Mouse (Mus musculus) hindbrain, embryonic 11.5 days (tissue): ENCODE measurements at regions not wholly inside any gene's neighbourhood (a gene's known extent, or its start where the extent isn't known, plus 50 kb on each side); places are given as distances from the start of the nearest gene placed in this dataset.

Experiments
- ATAC-seq: fragments of 200-750 bp; cut with Nextera tagmentation; 2 replicates; pipeline ENCODE4 v1.8.0; 2017; ENCODE audit warnings: mild to moderate bottlenecking, moderate TSS enrichment, moderate library complexity; ENCODE audit not compliant: low FRiP score
- DNase-seq: peaks from one replicate; pipeline ENCODE4 v3.0.0-alpha.2; 2015; ENCODE audit warnings: low spot score
- H3K27ac ChIP-seq: fragments of 300-500 bp; sonication (generic); 2 replicates; pipeline ENCODE4 v1.5.1; 2014; ENCODE audit warnings: mild to moderate bottlenecking, low read depth, low read length
- H3K27me3 ChIP-seq: fragments of 300-500 bp; sonication (generic); 2 replicates; pipeline ENCODE4 v1.6.1; 2014; ENCODE audit warnings: mild to moderate bottlenecking, low read length, moderate library complexity, mixed read lengths; ENCODE audit not compliant: control insufficient read depth, insufficient read depth
- H3K36me3 ChIP-seq: fragments of 300-500 bp; sonication (generic); 2 replicates; pipeline ENCODE4 v1.6.1; 2014; ENCODE audit warnings: mild to moderate bottlenecking, low read length, moderate library complexity, mixed read lengths; ENCODE audit not compliant: control insufficient read depth, insufficient read depth
- H3K4me1 ChIP-seq: fragments of 300-500 bp; sonication (generic); replicated peaks from 2 replicates; pipeline ENCODE4 v1.6.1; 2014; ENCODE audit warnings: low read length, mixed read lengths; ENCODE audit not compliant: control insufficient read depth, insufficient read depth
- H3K4me2 ChIP-seq: fragments of 300-500 bp; sonication (generic); replicated peaks from 2 replicates; pipeline ENCODE4 v1.6.1; 2014; ENCODE audit warnings: mild to moderate bottlenecking, low read depth, low read length
- H3K4me3 ChIP-seq: fragments of 300-500 bp; sonication (generic); 2 replicates; pipeline ENCODE4 v1.5.1; 2014; ENCODE audit warnings: low read depth, low read length
- H3K9ac ChIP-seq: fragments of 300-500 bp; sonication (generic); 2 replicates; pipeline ENCODE4 v1.6.1; 2014; ENCODE audit warnings: low read depth, low read length
- H3K9me3 ChIP-seq: fragments of 300-500 bp; sonication (generic); 2 replicates; pipeline ENCODE4 v1.6.1; 2016; ENCODE audit warnings: low read length; ENCODE audit not compliant: control insufficient read depth
- WGBS: fragments of 180-500 bp; shearing (Covaris S2); extraction: QIAGEN DNeasy Blood & Tissue Kit; methylation state at CpG from one replicate; pipeline ENCODE4 v1.1.7; 2014; 5-methylcytosine and 5-hydroxymethylcytosine counted together

DNA sequence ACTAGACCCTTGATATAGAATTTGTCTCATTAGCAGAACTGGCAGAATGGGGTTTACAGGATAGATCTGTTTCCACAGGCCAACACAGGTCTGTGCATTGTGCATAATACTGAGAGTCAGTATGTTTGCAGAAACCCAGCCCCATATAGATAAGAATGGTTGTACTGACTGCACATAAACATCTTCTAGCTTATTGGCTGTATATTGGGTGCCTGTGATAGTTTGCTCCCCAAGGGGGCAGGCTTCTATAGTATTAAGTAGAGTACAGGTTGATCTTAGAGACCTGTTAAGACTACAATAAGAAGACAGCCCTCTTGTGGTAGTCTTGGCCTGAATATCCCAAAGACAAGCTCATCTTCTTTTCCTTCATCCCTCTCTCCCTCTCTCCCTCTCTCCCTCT, 90.1 kb upstream of the Tex13c2 start:
- Histone ChIP-seq H3K4me1 (no peaks in the 10 kb centered on the region), H3K9ac (no peak overlapping the region), H3K4me3 (no peak overlapping the region), H3K27ac (no peak overlapping the region), H3K27me3 (no peaks in the 10 kb centered on the region), H3K9me3 (no peaks in the 10 kb centered on the region), H3K36me3 (no peaks in the 10 kb centered on the region), H3K4me2 (no peak overlapping the region)
- DNase-seq (no peak), ATAC-seq (no peak)

DNA sequence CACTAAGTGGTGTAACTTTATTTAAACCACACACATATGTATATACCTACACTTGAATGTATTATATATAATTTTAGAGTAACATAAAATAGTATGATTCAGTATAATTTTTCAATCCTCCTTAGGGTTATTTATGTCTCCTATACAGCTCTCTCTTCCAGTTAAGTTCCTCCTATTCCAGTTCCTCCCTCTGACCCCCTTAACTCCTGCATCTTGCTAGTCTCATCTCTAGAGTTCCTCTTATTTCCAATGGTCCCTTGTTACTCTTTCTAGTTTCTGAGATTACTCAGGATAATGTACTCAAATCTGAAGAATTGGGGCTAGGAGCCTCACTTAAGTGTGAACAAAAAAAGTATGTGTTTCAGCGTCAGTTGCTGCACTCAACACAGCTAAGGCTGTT, 88.4 kb upstream of the Tex13c2 start:
- no peaks in the 10 kb centered on the region for H3K4me1 ChIP-seq
- H3K36me3 ChIP-seq = no peaks in the 10 kb centered on the region
- no peak overlapping the region for H3K27ac ChIP-seq
- H3K9me3 ChIP-seq = no peaks in the 10 kb centered on the region
- no peak overlapping the region for H3K4me3 ChIP-seq
- H3K9ac ChIP-seq = no peak overlapping the region
- ATAC-seq (no peak), DNase-seq (no peak)
- H3K4me2 ChIP-seq = no peak overlapping the region
- 74% methylated on average over 1 of the region's 1 CpGs for WGBS
- H3K27me3 ChIP-seq = no peaks in the 10 kb centered on the region

DNA sequence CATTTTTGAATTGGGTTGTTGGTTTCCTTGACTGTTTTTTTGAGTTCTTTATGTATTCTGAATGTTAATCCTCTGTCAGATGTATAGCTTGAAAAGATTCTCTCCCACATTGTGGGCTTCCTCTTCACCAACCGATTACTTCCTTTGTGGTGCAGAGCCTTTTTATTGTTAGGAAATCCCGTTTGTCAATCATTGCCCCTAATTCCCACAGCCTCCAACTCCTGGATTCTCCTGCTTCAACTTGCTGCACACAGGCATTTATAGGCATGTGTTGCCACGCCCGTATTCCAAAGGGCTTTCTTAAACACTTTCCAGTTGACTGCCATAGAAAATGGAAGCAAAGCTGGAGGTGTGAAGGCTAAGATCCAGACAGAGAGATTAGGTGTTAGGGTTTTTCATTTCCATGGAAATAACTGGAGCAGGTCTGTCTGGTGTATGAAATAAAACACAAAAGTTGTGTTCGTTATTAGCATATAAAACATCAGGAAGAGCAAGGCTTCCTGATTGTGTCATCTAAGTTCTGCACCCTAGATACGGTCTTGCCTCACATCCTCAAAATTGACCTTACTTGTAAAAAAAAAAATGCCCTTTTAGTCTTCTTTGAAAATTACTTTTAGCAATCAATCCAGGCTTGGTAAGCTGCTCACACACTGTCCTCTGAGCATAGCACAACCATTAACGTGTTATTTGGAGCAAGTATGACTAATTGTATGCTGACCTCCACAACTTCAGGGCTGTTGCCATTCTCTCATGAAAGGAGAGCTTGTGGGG, 87.7 kb upstream of the Tex13c2 start:
- no peak overlapping the region for H3K4me3 ChIP-seq
- H3K36me3 ChIP-seq = no peaks in the 10 kb centered on the region
- WGBS = 58% methylated on average over 7 of the region's 7 CpGs
- H3K27me3 ChIP-seq = no peaks in the 10 kb centered on the region
- H3K4me2 ChIP-seq = no peak overlapping the region
- H3K9ac ChIP-seq = no peak overlapping the region
- peak; percentile 0 for DNase-seq
- peak; percentile 65 for ATAC-seq
- H3K4me1 ChIP-seq = no peaks in the 10 kb centered on the region
- no peaks in the 10 kb centered on the region for H3K9me3 ChIP-seq
- no peak overlapping the region for H3K27ac ChIP-seq

DNA sequence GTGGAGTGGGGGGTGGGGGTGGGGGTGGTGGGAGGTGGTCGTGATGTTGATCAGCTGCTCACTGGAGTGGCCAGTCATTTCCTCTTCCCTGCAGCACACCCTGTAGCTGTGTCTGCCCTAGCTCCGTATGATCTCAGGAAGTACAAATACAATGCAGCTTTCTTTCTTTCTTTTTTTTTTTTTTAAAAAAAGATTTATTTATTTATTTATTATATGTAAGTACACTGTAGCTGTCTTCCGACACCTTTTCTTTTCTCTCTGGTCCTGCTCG, 87.2 kb upstream of the Tex13c2 start:
- H3K4me2 ChIP-seq = no peak overlapping the region
- ATAC-seq (peak; percentile 38; the same call in 1 of the 2 replicates), DNase-seq (no peak)

DNA sequence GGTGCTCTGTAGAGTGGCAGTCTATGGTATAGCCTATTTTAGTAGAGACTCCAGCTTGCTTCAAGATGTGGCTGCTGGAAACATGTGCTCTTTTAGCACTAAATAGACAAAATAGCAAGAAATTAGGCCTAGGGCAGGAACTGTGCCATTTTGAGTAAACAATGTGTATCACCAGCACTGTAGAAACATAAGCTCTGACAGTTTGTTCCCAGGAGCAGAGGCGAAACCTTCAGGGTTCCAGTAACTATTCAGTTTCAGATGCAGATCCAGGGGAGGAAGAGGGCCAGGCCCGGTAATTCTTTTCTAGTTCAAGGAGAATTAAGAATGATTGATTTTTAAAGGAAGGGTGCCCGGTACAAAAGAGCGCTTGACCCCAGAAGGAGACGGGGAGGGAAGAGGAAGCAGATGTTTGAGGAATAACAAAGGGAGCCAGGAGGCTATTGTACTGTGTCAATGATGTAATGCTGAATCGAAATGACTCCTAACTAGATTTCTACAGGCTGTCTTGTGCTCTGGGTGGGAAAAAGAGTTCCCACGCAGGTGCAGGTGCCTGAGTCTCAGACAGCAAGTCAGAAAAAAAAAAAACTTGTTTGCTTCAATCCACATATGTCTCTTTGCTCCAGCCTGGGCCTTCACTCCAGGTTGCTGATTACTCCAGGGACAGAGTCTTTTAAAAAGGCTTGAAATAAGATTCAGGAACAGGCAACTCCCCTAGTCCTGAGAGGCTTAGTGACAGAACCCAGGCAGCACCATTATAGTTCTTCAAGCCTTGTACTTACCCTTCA, 57.4 kb upstream of the Tex13c2 start:
- 20% methylated on average over 7 of the region's 7 CpGs for WGBS
- no peaks in the 10 kb centered on the region for H3K4me1 ChIP-seq
- H3K36me3 ChIP-seq = no peaks in the 10 kb centered on the region
- peak overlapping the region; percentile 42; the same call in 1 of the 2 replicates for H3K27ac ChIP-seq
- H3K9me3 ChIP-seq = no peaks in the 10 kb centered on the region
- no peak overlapping the region for H3K9ac ChIP-seq
- peak; percentile 90 for ATAC-seq
- H3K4me3 ChIP-seq = no peak overlapping the region
- H3K27me3 ChIP-seq = no peaks in the 10 kb centered on the region
- no peak overlapping the region for H3K4me2 ChIP-seq
- peak; percentile 34 for DNase-seq

More for the DNA sequence above, 87.2 kb upstream of the Tex13c2 start:
- no peaks in the 10 kb centered on the region for H3K36me3 ChIP-seq
- H3K9me3 ChIP-seq = no peaks in the 10 kb centered on the region
- no peak overlapping the region for H3K4me3 ChIP-seq
- H3K27ac ChIP-seq = no peak overlapping the region
- no peaks in the 10 kb centered on the region for H3K27me3 ChIP-seq
- 69% methylated on average over 4 of the region's 4 CpGs for WGBS
- no peak overlapping the region for H3K9ac ChIP-seq
- H3K4me1 ChIP-seq = no peaks in the 10 kb centered on the region
